Mouse (Mus musculus): ENCODE measurements around the gene Ednrb.

GRCm38 (mm10) chr14:103777386-103777785 lies 66.8 kb downstream of the Ednrb start:
- TF ChIP-seq GATA1 (IDR thresholded peaks at IDR 0.05; ENCODE audit: borderline replicate concordance, low read length), result no peak
- TF ChIP-seq FLI1 (IDR thresholded peaks at IDR 0.05; ENCODE audit: low read length), result no peak

Data from megakaryocyte, embryonic 14.5 days (primary cell).